Mouse (Mus musculus): Measurements from ENCODE around the gene Pgls.

Pgls gene

GRCm38 (mm10) chr8:71630761-71631160 is 38.8 kb downstream of the Pgls start:
- CTCF ChIA-PET, result interaction anchor here (0.8 to 4.8 kb wide), 14 partner anchors 19 to 189 kb away, joined by 3 to 30 read pairs (median 6); partner anchors contain the start of genes Tmem221 (in 2 of the 4) and Colgalt1 (in 1 of the 4)

GRCm38 (mm10) chr8:71631897-71632296 is 39.9 kb downstream of the Pgls start:
- ChIA-PET CTCF (interaction anchor here in 2 of 4 experiments (0.6 to 4.8 kb wide), 5 partner anchors 29 to 137 kb away, joined by 3 to 30 read pairs (median 4); no protein-coding TSS in a partner anchor), POLR2A (interaction anchor here in 2 of 4 experiments (1.0 to 10.0 kb wide), 14 partner anchors 9 to 73 kb away, joined by 3 to 177 read pairs (median 4); partner anchors contain the start of genes Colgalt1 (in 2 of the 2), Pgls (in 1 of the 2), Slc27a1 (in 1 of the 2) and Tmem221 (in 1 of the 2))

More at GRCm38 (mm10) chr8:71630761-71631160, 38.8 kb downstream of the Pgls start:
- POLR2A ChIA-PET, result interaction anchor here in 3 of 4 experiments (0.8 to 10.0 kb wide), 39 partner anchors 8 to 703 kb away, joined by 3 to 177 read pairs (median 8); partner anchors contain the start of genes Colgalt1 (in 3 of the 3), Pgls (in 3 of the 3), Mvb12a (in 2 of the 3) and Slc27a1 (in 2 of the 3)

- ChIA-PET CTCF (interaction anchor here in 3 of 4 experiments (1.2 to 1.8 kb wide), 4 partner anchors 32 to 74 kb away, joined by 3 to 7 read pairs (median 4); partner anchors contain the start of genes Slc27a1 (in 1 of the 3) and Tmem221 (in 1 of the 3)), POLR2A (interaction anchor here in 2 of 4 experiments (0.9 to 8.4 kb wide), 11 partner anchors 20 to 73 kb away, joined by 3 to 125 read pairs (median 5); partner anchors contain the start of genes Colgalt1 (in 2 of the 2) and Pgls (in 2 of the 2))
Observed at GRCm38 (mm10) chr8:71633164-71633563, 41.2 kb downstream of the Pgls start.

GRCm38 (mm10) chr8:71633981-71634667 is 42.1 kb downstream of the Pgls start:
- POLR2A ChIA-PET, result interaction anchor here in 3 of 4 experiments (0.6 to 1.7 kb wide), 19 partner anchors 10 to 126 kb away, joined by 3 to 9 read pairs (median 4); partner anchors contain the start of genes Pgls (in 2 of the 3), Colgalt1 (in 1 of the 3), Jak3 (in 1 of the 3) and Tmem221 (in 1 of the 3)
- CTCF ChIA-PET, result interaction anchor here in 2 of 4 experiments (0.5 to 2.6 kb wide), 11 partner anchors 22 to 98 kb away, joined by 3 to 14 read pairs (median 4); partner anchors contain the start of genes Tmem221 (in 2 of the 2), Colgalt1 (in 1 of the 2) and Slc27a1 (in 1 of the 2)

- ChIA-PET CTCF (interaction anchor here in 2 of 4 experiments (1.0 to 2.6 kb wide), 3 partner anchors 23 to 115 kb away, joined by 3 to 8 read pairs (median 4); no protein-coding TSS in a partner anchor), POLR2A (interaction anchor here in 3 of 4 experiments (0.7 to 2.2 kb wide), 8 partner anchors 16 to 58 kb away, joined by 3 to 8 read pairs (median 3); partner anchors contain the start of gene Colgalt1 (in 2 of the 3))
Observed at GRCm38 (mm10) chr8:71637149-71638095, 45.4 kb downstream of the Pgls start.

GRCm38 (mm10) chr8:71638321-71638720 is 46.3 kb downstream of the Pgls start:
- CTCF ChIA-PET, result interaction anchor here in 2 of 4 experiments (1.0 to 2.6 kb wide), 3 partner anchors 22 to 116 kb away, joined by 3 to 8 read pairs (median 4); no protein-coding TSS in a partner anchor
- POLR2A ChIA-PET, result interaction anchor here in 3 of 4 experiments (0.8 to 2.2 kb wide), 9 partner anchors 9 to 69 kb away, joined by 3 to 8 read pairs (median 3); partner anchors contain the start of gene Colgalt1 (in 2 of the 3)

- POLR2A ChIA-PET, result interaction anchor here in 1 of 4 experiments (1.0 kb wide), 1 partner anchor 9 kb away, joined by 4 read pairs; no protein-coding TSS in a partner anchor
- CTCF ChIA-PET, result interaction anchor here in 1 of 4 experiments (2.6 kb wide), 1 partner anchor 22 kb away, joined by 8 read pairs; no protein-coding TSS in a partner anchor
Observed at GRCm38 (mm10) chr8:71639318-71639717, 47.3 kb downstream of the Pgls start.

- ChIA-PET CTCF (interaction anchor here in 1 of 4 experiments (0.6 kb wide), 1 partner anchor 69 kb away, joined by 4 read pairs; no protein-coding TSS in a partner anchor), POLR2A (interaction anchor here in 1 of 4 experiments (0.9 to 1.7 kb wide), 4 partner anchors 9 to 54 kb away, joined by 3 to 5 read pairs (median 3); partner anchors contain the start of genes Jak3 and Pgls)
Observed at GRCm38 (mm10) chr8:71645510-71645909, 53.5 kb downstream of the Pgls start.
